Mouse (Mus musculus) CH12.LX (cell line): ENCODE results near the gene Jarid2. TPM values are rescaled to one million over a fixed set of nuclear protein-coding genes. Genes with fewer than 3 reads are reported as not detected.

Experiments used
- DNase-seq: peaks from one replicate; pipeline ENCODE4 v3.0.0-alpha.2; 2013; ENCODE audit errors: extremely low read depth
- H3K27ac ChIP-seq: 2 replicates; pipeline ENCODE4 v1.5.1; 2012; ENCODE audit warnings: low read depth, mild to moderate bottlenecking, control low read depth, moderate library complexity; ENCODE audit not compliant: insufficient read depth
- H3K27me3 ChIP-seq: replicated peaks from 2 replicates; pipeline ENCODE3; 2012; ENCODE audit warnings: inconsistent platforms
- H3K36me3 ChIP-seq, 2 experiments: replicated peaks in 1 of 2; 2 replicates each; pipeline versions ENCODE3 to v1.6.1; 2012; ENCODE audit warnings: inconsistent platforms in 1 of 2, low read length in 1 of 2, mild to moderate bottlenecking in 1 of 2, mixed read lengths in 1 of 2, moderate library complexity in 1 of 2; ENCODE audit not compliant: control insufficient read depth in 1 of 2, insufficient read depth in 1 of 2
- H3K4me1 ChIP-seq, 2 experiments: 2 replicates each; pipeline ENCODE4 v1.6.1; 2012; ENCODE audit warnings: inconsistent platforms in 1 of 2, moderate library complexity in 1 of 2; ENCODE audit not compliant: insufficient read depth in 2 of 2, control insufficient read depth in 1 of 2
- H3K4me2 ChIP-seq: 2 replicates; pipeline ENCODE4 v1.6.1; 2012; ENCODE audit warnings: low read depth, mild to moderate bottlenecking, control low read depth; ENCODE audit not compliant: poor library complexity, insufficient read depth, severe bottlenecking
- H3K4me3 ChIP-seq, 3 experiments: fragments of 150-350 bp in 1 of 3; sonication (generic) in 1 of 3; replicated peaks in 1 of 3; 2 replicates each; pipeline versions ENCODE3 to v1.5.1; 2011 to 2012; ENCODE audit warnings: low read depth in 2 of 3, low read length in 2 of 3, mild to moderate bottlenecking in 2 of 3, moderate library complexity in 2 of 3, control low read depth in 1 of 3, improper control_type of control experiment in 1 of 3, inconsistent platforms in 1 of 3, mixed read lengths in 1 of 3; ENCODE audit not compliant: poor library complexity in 1 of 3
- H3K79me2 ChIP-seq: replicated peaks from 2 replicates; pipeline ENCODE4 v1.6.1; 2012; ENCODE audit warnings: mild to moderate bottlenecking, moderate library complexity; ENCODE audit not compliant: control insufficient read depth, poor library complexity, insufficient read depth, severe bottlenecking; ENCODE audit errors: extremely low read depth
- H3K9ac ChIP-seq: 2 replicates; pipeline ENCODE4 v1.6.1; 2012; ENCODE audit warnings: low read depth, mild to moderate bottlenecking, control low read depth, moderate library complexity; ENCODE audit not compliant: insufficient read depth
- H3K9me3 ChIP-seq: replicated peaks from 2 replicates; pipeline ENCODE3; 2012; ENCODE audit warnings: low read length, inconsistent platforms, mixed read lengths
- BHLHE40 ChIP-seq: IDR thresholded peaks from 2 replicates; pipeline ENCODE4 v1.6.1; 2011; ENCODE audit warnings: mild to moderate bottlenecking, low read depth, low read length, improper control_type of control experiment
- CHD1 ChIP-seq: IDR thresholded peaks from 2 replicates; pipeline ENCODE4 v1.6.1; 2012; ENCODE audit warnings: low read depth, low read length, improper control_type of control experiment, inconsistent platforms
- CHD2 ChIP-seq: IDR thresholded peaks from 2 replicates; pipeline ENCODE4 v1.6.1; 2011; ENCODE audit warnings: low read length, improper control_type of control experiment
- E2F4 ChIP-seq: IDR thresholded peaks from 2 replicates; pipeline ENCODE4 v1.6.1; 2011; ENCODE audit warnings: low read depth, low read length, improper control_type of control experiment; ENCODE audit not compliant: insufficient replicate concordance
- ELF1 ChIP-seq: IDR thresholded peaks from 2 replicates; pipeline ENCODE4 v1.6.1; 2014; ENCODE audit warnings: low read depth, mild to moderate bottlenecking, inconsistent platforms, low read length, improper control_type of control experiment
- ETS1 ChIP-seq: conservative IDR thresholded peaks from 2 replicates; pipeline ENCODE4 v1.6.1; 2012; ENCODE audit warnings: low read depth, mild to moderate bottlenecking, inconsistent platforms, low read length, improper control_type of control experiment, moderate library complexity
- HCFC1 ChIP-seq: IDR thresholded peaks from 2 replicates; pipeline ENCODE4 v1.6.1; 2012; ENCODE audit warnings: low read depth, mild to moderate bottlenecking, inconsistent platforms, low read length, improper control_type of control experiment
- IRF4 ChIP-seq: IDR thresholded peaks from 2 replicates; pipeline ENCODE4 v1.6.1; 2014; ENCODE audit warnings: low read depth, mild to moderate bottlenecking, inconsistent platforms, low read length, improper control_type of control experiment
- JUN ChIP-seq: IDR thresholded peaks from 2 replicates; pipeline ENCODE4 v1.6.1; 2011; ENCODE audit warnings: low read depth, mild to moderate bottlenecking, low read length, improper control_type of control experiment, moderate library complexity; ENCODE audit not compliant: insufficient read depth
- JUND ChIP-seq: conservative IDR thresholded peaks from 2 replicates; pipeline ENCODE4 v1.6.1; 2011; ENCODE audit warnings: low read depth, low read length, improper control_type of control experiment
- KAT2A ChIP-seq: IDR thresholded peaks from 2 replicates; pipeline ENCODE4 v1.6.1; 2012; ENCODE audit warnings: low read length, improper control_type of control experiment, inconsistent platforms; ENCODE audit not compliant: insufficient replicate concordance
- MAX ChIP-seq: IDR thresholded peaks from 2 replicates; pipeline ENCODE4 v1.6.1; 2011; ENCODE audit warnings: low read length, improper control_type of control experiment
- MAZ ChIP-seq: IDR thresholded peaks from 2 replicates; pipeline ENCODE4 v1.6.1; 2012; ENCODE audit warnings: low read depth, mild to moderate bottlenecking, inconsistent platforms, low read length, improper control_type of control experiment, moderate library complexity
- MEF2A ChIP-seq: IDR thresholded peaks from 2 replicates; pipeline ENCODE4 v1.6.1; 2014; ENCODE audit warnings: low read depth, mild to moderate bottlenecking, inconsistent platforms, low read length, improper control_type of control experiment, borderline replicate concordance
- MXI1 ChIP-seq: IDR thresholded peaks from 2 replicates; pipeline ENCODE4 v1.6.1; 2011; ENCODE audit warnings: mild to moderate bottlenecking, low read depth, low read length, improper control_type of control experiment
- MYC ChIP-seq: IDR thresholded peaks from 2 replicates; pipeline ENCODE4 v1.6.1; 2011; ENCODE audit warnings: low read depth, mild to moderate bottlenecking, improper control_type of control experiment, low read length
- NELFE ChIP-seq: IDR thresholded peaks from 2 replicates; pipeline ENCODE4 v1.6.1; 2011; ENCODE audit warnings: low read depth, low read length, improper control_type of control experiment
- PAX5 ChIP-seq: IDR thresholded peaks from 2 replicates; pipeline ENCODE4 v1.6.1; 2012; ENCODE audit warnings: low read length, inconsistent platforms, mixed read lengths
- POLR2A ChIP-seq: IDR thresholded peaks from 2 replicates; pipeline ENCODE4 v1.6.1; 2011; ENCODE audit warnings: low read depth, mild to moderate bottlenecking, improper control_type of control experiment, low read length
- RCOR1 ChIP-seq: conservative IDR thresholded peaks from 2 replicates; pipeline ENCODE4 v1.6.1; 2012; ENCODE audit warnings: low read depth, mild to moderate bottlenecking, inconsistent platforms, low read length, improper control_type of control experiment
- SIN3A ChIP-seq: IDR thresholded peaks from 2 replicates; pipeline ENCODE4 v1.6.1; 2012; ENCODE audit warnings: low read length, improper control_type of control experiment, inconsistent platforms
- SMC3 ChIP-seq: IDR thresholded peaks from 2 replicates; pipeline ENCODE4 v1.6.1; 2011; ENCODE audit warnings: low read depth, low read length, improper control_type of control experiment
- TCF12 ChIP-seq: IDR thresholded peaks from 2 replicates; pipeline ENCODE4 v1.6.1; 2014; ENCODE audit warnings: low read depth, mild to moderate bottlenecking, inconsistent platforms, low read length, improper control_type of control experiment
- USF1 ChIP-seq: IDR thresholded peaks from 2 replicates; pipeline ENCODE4 v1.6.1; 2014; ENCODE audit warnings: low read depth, mild to moderate bottlenecking, inconsistent platforms, low read length, improper control_type of control experiment
- USF2 ChIP-seq: conservative IDR thresholded peaks from 2 replicates; pipeline ENCODE4 v1.6.1; 2011; ENCODE audit warnings: low read depth, low read length, improper control_type of control experiment
- ZC3H11A ChIP-seq: IDR thresholded peaks from 2 replicates; pipeline ENCODE4 v1.6.1; 2012; ENCODE audit warnings: low read depth, mild to moderate bottlenecking, inconsistent platforms, low read length, improper control_type of control experiment
- ZKSCAN1 ChIP-seq: IDR thresholded peaks from 2 replicates; pipeline ENCODE4 v1.6.1; 2012; ENCODE audit warnings: low read depth, inconsistent platforms, low read length, improper control_type of control experiment, borderline replicate concordance
- ZNF384 ChIP-seq: IDR thresholded peaks from 2 replicates; pipeline ENCODE4 v1.6.1; 2012; ENCODE audit warnings: low read depth, low read length, improper control_type of control experiment, inconsistent platforms
- dilution Hi-C: fragments of 300-500 bp; cut with MboI; formaldehyde crosslinking; loops from 2 replicates; pipeline ENCODE4 v1.14.3; 2020; ENCODE audit warnings: low sequenced_read_pairs; ENCODE audit not compliant: extremely low pct_unique_long_range_greater_than_20kb, extremely low pct_ligation_motif_present
- in situ Hi-C: fragments of 300-500 bp; cut with MboI; formaldehyde crosslinking; loops from 3 replicates; pipeline ENCODE4 v1.14.3; 2019; ENCODE audit warnings: low sequenced_read_pairs, low pct_ligation_motif_present, low pct_unique_long_range_greater_than_20kb, mixed read lengths
- polyA plus RNA-seq: library from polyadenylated mRNA; unstranded; fragments of >175 nt; gene quantifications from 2 replicates; pipeline ENCODE4 v1.2.1, GENCODE M21; 2012; ENCODE audit warnings: low read depth; ENCODE audit not compliant: insufficient read length
- total RNA-seq, 2 experiments: library from RNA; depleted of rRNA; stranded (reverse); fragments of 300-350 nt in 1 of 2; fragments of >200 nt in 1 of 2; gene quantifications; 2 replicates each; pipeline ENCODE4 v1.2.3; 2012 to 2014

Gene Jarid2
- total and polyA plus RNA-seq, 3 experiments: 4.5 to 10.9 (median 7.8) TPM

DNA sequence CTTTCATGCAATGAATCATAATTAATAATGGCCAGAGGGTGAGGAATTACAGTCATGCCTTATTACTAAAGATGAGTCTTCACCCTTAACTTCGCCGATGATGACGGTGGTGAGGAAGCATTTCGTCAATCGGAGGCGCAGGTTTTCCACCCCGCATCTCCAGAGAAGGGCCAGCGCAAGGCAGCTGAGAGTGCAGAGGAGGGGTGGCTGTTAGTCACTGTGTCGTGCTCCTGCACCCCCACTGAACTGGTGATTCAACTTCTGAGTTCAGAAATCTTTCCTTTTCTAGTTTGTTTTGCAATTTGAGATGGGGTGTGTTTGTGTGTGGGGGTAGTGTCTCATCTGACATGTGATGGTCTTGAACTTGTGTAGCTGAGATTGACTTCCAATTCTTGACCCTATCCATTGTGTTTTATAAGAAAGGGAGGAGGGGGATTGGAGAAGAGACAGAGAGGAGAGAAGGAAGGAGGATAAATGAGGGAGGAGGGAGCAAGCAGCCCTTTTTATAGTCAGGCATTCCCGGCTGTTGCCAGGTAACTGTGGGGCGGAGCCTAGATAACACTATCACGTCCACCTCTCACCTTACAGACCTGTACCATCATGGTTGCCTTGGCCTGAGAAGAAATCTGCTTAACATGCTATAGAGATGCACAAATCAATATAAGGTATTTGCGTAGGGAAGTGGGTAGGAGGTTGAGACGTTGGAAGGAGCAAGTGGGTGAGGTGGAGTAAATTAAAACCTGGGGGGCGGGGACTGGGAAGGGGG is 25.1 kb upstream of the Jarid2 start:
- no peaks in the 10 kb centered on the region for H3K27me3 ChIP-seq
- TF ChIP-seq KAT2A (no peak), MEF2A (no peak), TCF12 (no peak), BHLHE40 (no peak), NELFE (no peak), ELF1 (no peak), JUN (no peak), SMC3 (no peak), IRF4 (no peak), MAX (no peak), ZC3H11A (no peak), MXI1 (no peak), USF1 (no peak), PAX5 (no peak), CHD2 (no peak), USF2 (no peak), JUND (no peak), ETS1 (no peak), MYC (no peak), POLR2A (no peak)
- H3K36me3 ChIP-seq: no peaks in the 10 kb centered on the region
- H3K4me1 ChIP-seq: peaks cover 0 to 10% of the 10 kb centered on the region in 2 experiments; a peak in 1 of 4 replicates
- in situ Hi-C loops (no loop called here), dilution Hi-C loops (no loop called here)
- H3K4me3 ChIP-seq: no peak overlapping the region
- H3K79me2 ChIP-seq: no peaks in the 10 kb centered on the region
- DNase-seq: no peak
- no peak overlapping the region for H3K27ac ChIP-seq
- no peaks in the 10 kb centered on the region for H3K9me3 ChIP-seq
- H3K4me2 ChIP-seq: no peak overlapping the region
- no peak overlapping the region for H3K9ac ChIP-seq

DNA sequence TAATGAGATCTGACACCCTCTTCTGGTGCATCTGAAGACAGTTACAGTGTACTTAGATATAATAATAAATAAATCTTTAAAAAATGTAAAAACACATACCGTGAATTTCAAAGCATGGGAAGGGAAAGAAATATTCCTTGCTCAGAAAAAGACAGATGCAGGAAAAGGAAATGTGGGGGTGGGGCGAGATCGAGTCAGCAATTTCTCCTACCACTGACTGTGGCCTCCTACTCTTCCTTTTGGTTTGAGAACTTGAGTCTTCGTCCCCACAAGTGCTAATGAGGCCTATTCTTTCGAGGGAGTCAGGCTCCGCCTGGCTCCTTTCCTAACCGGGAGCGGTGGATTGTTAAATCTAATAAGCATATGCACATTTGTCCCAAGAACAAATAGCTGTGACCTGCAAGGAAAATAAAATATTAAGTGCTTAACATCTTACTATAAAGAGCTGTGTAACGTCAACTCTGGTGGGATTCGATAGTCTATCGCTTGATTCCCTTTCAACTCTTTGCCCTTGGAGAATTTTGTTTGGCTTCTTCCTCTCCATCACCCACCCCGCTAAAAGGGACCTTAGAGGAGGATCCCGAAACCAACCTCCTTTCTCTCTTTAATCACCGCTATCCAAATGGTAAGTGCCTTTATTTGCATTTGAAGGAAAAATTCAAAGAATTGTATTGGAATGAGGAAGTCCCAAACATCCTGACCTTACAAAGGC is 24.1 kb upstream of the Jarid2 start:
- no peak for TF ChIP-seq MXI1
- TF ChIP-seq HCFC1: no peak
- TF ChIP-seq ZNF384: no peak
- no peak for TF ChIP-seq ZKSCAN1
- no peak for TF ChIP-seq CHD2
- TF ChIP-seq ELF1: no peak
- TF ChIP-seq PAX5: no peak
- TF ChIP-seq SMC3: no peak
- TF ChIP-seq E2F4: no peak
- no peak for TF ChIP-seq IRF4
- TF ChIP-seq MYC: no peak
- TF ChIP-seq JUN: no peak
- no peak for TF ChIP-seq MAZ
- no peak for TF ChIP-seq RCOR1
- TF ChIP-seq KAT2A: no peak
- no peak for TF ChIP-seq USF1
- no peak for TF ChIP-seq CHD1
- no peak for TF ChIP-seq SIN3A
- no peaks in the 10 kb centered on the region for H3K27me3 ChIP-seq
- H3K9me3 ChIP-seq: no peaks in the 10 kb centered on the region
- no peak overlapping the region for H3K9ac ChIP-seq
- H3K79me2 ChIP-seq: no peaks in the 10 kb centered on the region
- in situ Hi-C loops (no loop called here), dilution Hi-C loops (no loop called here)
- H3K36me3 ChIP-seq: no peaks in the 10 kb centered on the region
- no peak overlapping the region for H3K4me2 ChIP-seq
- H3K4me1 ChIP-seq: peaks cover 0 to 13% of the 10 kb centered on the region in 2 experiments; a peak in 1 of 4 replicates
- no peak for DNase-seq
- no peak overlapping the region for H3K4me3 ChIP-seq
- no peak overlapping the region for H3K27ac ChIP-seq
